Mouse (Mus musculus): ENCODE results near the gene Cys1.

Cys1 gene

DNA sequence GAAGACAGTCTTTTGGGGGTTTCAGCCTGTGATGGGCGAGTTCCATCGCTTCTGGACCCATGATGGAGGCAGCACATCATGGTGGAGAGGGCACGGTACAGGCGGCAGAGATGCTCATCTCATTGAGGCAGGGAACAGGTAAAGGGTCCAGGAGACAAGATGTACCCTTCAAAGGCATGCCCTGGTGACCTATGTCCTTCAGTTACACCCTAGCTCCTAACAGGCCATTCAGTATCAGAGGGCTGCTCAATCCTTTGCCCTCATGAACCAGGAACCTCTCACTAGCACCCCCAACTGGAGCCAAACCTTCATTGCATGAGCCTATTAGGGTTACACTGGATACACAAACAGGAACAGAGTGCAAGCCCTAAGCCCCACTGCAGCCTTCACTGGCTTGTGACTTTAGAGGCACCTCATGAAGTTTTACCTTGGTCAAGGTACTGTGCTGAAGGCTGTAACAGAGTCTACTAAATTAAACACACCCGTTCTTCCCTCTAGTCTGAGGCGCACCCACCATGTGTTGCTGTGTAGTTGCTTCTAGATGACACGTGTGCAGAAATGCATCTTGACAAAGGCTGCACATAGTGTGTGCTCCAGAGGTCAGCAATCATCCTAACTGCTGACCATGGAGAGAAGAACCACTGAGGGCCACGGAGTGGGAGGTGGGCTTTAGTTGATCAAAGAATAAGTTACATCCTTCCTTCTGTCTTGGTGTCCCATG, 16.0 kb upstream of the Cys1 start:
- no peak for DNase-seq

DNA sequence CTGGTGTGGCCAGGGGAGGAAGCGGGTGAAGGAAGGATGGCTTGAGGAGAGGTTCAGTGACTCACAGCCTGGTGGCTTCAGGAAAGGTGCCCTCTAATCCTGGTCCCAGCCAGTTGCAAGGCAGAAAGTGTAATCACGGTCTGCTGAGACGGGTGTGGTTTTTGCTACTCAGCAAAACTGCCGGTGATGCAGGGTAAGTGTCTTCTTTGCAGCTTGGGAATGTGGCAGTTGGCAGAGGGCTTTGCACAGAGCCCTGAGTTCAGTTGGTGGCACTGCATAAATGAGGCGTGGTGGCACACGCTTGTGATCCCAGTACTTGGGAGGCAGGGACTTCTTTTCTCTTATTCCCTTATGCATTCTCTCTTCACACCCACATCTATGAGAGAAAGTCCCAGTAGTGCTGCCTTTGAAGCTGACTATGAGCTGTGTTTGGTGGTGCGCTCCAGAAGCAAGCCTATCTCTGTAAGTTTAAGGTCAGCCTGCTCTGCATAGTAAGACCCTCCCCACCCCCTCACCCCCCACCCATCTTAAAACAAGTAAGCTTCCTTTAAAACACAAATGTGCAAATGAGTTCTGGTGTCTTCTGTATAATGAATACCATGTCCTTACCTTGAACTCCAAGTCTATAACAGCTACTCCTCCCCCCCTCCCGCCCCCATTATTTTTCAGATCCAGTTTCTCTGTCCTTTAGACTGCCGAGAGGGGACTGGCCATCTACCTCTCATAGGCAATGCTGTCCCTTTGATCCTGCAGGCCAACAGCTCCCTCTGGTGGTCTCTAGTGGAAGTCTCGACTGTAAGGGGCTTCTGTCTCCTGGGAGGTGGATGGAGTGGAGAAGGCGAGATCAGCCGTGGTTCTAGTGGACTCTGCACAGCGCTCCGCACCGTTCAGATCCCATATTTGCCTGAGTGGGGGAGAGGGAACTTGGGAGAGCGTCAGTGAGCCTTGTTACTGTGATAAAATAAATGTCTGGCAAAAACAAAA, 15.2 kb upstream of the Cys1 start:
- DNase-seq: peak; percentile 81 to 89

DNA sequence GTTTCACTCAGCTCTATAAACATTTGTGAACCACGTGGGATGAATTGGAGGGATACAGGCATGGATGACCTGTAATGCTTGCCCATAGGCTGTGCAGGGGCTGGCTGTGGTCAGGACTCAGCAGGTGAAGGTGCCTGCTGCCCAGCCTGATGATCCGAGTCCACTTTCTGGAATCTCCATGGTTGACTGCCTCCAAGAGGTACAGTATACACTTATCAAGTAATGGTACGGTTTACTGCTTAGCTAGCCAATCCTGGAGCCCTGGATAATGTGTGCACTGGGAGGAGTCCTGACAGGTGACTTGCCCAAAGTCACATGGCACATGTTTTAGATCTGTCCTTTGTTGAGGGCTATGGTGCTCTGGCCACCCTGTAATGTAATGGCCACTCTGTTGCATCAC, 8.7 kb upstream of the Cys1 start:
- no peak for DNase-seq

DNA sequence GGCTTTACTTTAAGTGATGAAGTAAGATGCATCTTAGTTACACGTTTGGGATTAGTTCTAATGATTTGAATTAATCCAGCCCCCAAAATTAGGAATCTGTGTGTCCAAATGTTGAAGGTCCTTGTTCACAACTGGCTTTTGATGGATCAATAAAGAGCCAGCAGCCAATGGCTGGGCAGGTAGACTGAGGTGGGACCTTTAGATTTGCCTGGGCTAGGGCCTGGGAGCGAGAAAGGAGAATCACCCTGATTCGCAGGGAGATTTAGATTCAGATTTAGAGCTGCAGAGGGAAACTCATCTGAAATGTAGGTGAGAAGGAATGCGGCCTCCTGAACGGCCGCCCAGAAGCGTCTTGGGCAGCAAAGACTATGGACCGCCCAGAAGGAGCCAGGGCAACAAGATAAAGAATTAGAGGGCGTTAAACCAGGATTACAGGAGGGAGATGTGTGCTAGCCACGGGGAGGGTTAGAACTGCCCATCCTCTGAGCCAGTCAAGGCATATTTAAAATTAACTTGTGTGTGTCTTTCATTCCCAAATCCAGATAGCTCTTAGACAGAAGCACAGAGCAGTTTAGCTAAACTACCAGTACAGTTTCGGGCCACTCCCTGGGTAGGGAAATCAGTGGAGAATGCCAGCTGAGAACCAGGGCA, 5.2 kb upstream of the Cys1 start:
- no peak for DNase-seq

DNA sequence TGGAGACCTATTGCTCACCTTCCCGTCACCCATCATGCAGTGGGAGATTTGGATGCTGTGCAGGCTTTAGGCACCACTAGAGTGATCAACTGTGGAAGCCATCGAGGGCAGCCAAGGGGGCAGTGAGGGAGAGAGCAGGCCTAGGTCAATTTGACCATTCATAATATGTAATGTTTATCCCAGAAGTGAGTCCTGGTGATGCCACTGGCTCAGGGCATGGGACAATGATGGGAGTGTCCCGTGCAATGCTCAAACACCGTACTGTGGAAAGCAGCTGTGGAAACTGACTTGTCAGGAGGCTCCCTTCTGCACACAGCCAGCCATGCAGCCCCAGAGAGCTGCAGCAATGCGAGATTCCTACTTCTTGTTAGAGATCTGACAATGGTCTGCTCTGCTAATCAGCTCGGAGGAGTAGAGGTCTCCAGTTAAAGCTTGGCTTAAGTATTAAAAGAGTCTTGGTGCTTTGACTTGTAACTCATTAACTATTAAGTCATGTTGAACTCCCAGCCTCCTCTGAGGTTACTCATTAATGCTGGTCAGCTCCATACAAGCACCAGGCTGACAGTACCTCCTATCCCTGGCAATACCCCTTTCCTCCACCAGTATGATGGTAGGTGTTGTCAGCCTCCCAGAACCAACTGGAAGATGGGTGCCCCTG, 4.6 kb upstream of the Cys1 start:
- DNase-seq: no peak

DNA sequence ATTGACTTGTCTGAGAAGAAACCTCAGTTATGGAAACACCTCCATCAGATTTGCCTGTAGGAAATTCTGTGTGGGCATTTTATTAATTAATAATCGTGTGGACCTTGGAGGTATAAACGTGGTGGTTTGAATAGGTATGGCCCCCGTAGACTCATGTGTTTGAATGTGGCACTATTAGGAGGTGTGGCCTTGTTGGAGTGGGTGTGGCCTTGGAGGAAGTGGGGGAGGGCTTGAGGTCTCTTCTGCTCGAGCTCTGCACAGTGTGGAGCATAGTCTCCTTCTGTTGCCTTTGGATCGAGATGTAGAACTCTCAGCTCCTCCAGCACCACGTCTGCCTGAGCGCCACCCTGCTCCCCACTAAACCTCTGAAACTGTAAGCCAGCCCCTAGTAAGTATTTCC, 1.8 kb upstream of the Cys1 start:
- DNase-seq: no peak

DNA sequence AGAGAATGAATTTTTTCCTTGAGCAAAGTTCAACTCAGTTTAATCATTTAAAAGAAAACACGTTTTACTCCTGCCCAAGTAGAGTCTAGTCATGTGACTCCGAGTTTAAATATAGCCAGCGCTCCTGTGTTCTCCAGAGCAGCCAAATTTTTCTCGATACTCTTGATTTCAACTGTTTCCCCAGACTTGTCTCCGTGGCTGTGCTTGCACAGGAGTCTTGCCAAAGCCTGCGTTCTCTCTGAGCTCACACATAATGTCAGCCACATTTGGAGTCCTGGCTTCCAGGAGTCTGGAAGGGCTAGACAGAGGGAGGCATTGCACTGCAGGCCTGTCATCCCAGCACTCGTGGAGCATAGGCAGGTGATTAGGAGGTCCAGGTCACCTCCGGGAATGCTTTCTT, 950 bp upstream of the Cys1 start:
- no peak for DNase-seq

DNA sequence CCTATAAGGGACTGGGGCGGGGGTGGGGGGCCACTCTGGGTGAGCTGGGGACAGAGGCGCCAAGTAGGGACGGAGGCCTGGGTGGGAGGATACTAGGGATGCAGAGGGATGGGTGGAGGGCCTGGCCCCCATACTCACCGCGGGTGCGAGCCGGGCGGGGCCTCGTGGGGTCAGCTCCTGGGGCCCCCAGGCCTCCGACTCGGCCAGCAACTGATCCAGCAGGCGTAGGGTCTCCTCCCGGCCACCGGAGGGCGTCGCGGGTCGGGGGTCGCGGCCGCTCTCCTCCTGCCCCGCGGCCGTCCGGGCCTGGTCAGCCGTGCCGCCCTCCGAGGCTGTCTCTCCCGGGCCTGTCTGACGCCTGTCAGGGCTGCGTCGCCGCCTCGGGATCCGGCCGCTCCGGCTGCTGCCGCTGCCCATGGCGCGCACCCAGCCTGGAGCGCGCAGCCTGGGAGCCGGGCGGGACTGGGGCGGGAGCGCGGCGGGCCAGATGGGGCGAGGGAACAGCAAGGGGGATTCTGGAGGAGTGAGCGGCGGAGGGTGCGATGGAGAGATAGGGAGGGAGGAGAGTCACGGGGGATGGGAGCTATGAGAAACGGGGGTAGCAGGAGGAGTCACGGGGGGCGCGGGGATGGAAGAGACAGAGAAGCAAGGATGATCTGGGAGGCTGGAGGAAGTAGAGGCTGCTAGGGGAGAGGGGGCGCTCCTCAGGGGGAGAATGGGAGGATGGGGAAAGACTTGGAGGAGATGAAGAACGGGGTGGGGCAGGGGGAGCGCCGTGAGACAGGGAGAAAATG, 924 bp downstream of the Cys1 start:
- DNase-seq: peak; percentile 18 to 53

DNA sequence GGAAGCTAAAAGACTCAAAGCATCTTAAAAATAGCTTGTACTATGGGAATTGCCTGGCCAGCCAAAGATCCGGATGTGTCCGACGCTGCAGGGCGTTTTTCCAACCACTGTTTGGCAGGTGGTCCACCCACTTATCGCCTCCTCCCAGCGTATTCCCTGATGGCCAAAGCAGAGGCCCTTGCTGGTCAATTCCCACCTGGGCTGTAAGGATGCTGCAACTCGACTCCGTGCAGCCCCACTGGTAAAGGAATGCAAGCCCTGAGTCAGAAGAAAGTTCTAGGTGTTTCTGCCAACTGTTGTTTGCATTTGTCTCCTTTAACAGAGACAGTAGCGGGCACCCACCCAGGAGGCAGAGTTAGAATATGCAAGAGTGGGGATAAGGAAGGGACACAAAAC, 1.5 kb downstream of the Cys1 start:
- DNase-seq: peak in 1 of 2 experiments; percentile 10

DNA sequence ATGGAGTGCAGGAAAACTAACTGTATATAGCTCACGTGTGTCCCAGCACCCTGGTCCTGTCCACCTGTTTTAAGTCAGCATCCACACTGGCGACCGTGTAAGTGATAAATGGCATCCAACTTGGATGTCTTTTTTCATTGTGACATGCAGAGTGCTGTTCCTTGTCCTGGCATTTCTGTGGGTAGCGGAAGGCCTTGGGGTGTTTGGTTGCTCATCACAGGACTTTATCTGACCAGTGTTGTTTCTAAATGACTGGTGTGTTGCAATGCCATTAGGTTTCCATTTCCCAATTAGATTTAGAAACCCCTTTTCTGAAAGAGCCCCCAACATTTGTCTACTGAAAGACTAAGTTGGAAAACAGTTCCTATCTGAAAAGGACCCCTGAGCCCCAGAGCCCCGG, 19.5 kb downstream of the Cys1 start:
- DNase-seq: no peak

DNA sequence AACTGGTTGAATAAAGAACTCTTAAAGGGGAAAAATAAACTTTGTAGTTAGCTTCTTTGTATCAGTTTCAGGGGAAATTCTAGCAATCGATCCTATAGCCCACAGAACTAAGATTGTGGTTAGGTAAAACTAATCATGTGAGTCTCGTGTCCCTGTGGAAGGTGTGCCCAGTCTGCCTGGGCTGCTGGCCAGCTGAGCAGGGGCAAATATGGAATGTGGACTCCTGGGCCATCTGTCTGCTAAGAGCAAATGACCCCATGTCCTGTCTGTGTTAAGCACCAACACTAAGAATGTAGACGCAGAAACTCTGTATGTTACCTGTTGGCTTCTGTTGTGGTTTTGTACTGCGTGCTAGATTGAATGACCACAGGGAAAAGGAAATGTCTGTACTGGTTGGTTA, 20.5 kb downstream of the Cys1 start:
- DNase-seq: no peak

DNA sequence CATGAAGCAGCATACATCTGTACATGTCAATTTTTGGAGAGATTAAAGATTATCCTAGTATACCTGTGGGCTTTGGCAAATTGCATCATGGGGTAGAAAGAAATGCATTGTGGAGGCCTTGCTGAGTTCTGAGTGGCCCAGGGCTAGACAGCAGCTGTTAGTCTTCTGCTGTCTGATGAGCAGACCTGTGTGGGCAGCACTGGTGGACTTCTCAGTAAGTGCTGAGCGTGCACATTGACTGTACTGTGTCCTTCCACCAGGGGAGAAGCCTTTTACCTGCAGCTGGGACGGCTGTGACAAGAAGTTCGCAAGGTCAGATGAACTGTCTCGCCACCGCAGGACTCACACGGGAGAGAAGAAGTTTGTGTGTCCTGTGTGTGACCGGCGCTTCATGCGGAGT, 21.7 kb downstream of the Cys1 start:
- DNase-seq: no peak

DNA sequence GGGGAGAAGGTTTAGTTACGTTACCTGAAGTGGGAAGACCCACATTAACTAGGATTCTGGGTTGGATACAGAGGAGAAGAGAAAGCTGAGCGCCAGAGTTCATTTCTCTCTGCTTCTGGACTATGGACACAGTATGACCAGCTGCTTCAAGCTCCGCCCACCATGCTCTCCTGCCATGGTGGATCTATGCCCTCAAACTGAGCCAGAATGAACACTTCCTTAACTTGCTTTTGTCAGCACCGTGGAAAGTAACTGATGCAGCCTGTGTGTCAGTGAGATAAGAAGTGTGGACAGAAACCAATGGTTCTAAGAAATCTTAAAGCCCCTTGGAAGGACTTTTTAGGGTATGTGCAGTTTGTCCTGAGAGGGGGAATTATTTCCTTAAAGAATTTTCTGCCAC, 22.6 kb downstream of the Cys1 start:
- no peak for DNase-seq

DNA sequence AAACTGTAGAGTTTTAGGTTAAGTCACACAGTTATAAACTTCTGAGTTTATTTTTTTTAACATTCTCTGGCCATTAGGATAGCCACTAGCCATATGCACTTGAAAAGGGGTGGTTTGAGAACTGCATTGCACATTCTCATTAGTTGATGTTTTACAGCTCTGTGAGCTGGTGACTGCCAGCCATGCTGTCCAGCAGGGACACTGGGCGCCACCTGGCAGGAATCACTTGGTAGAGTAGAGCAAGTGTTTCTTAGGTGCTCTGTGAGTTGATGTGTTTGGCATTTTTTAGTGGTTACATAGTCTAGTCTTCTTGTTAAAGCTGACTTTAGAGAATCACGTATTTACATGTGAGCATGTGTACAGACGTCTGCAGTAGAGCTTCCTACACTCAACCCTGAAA, 25.2 kb downstream of the Cys1 start:
- DNase-seq: no peak

DNA sequence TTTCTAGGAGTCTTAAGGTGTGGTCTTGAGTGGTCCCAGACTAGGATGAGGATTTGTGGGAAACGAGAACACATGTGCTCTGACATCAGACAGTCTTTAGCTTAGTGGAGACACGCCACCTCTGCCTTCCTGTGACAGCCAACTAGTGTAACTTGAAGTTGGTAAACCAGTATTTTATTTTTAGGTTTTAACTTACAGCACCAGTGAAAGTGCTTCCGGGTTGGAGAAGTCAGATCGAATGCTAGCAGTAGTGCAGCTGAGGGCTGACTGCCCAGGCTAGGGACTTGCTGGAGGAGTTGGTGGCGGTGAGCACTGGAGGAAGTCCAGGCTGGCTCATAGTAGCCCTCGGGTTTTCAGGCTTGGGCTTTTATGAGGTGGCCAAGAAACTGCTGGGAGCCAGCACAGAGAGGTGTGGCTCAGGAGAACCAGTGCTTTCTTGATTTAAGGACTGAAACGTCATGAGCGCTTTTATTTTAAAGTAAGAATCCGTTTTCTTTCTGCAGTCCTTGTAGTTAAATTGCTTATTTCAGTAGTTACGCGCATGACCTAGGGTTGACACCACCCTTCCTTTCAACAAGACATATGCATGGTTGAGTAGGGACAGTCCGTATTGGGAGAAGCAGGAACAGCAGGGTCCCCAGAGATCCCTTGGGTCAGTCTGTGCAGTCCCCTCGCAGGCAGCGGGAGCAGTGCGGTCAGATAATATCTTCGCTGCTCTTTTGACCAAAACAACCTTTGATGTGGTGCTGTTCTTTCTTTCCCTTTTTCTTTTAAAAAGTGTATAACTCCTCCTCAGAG, 27.3 kb downstream of the Cys1 start:
- no peak for DNase-seq

DNA sequence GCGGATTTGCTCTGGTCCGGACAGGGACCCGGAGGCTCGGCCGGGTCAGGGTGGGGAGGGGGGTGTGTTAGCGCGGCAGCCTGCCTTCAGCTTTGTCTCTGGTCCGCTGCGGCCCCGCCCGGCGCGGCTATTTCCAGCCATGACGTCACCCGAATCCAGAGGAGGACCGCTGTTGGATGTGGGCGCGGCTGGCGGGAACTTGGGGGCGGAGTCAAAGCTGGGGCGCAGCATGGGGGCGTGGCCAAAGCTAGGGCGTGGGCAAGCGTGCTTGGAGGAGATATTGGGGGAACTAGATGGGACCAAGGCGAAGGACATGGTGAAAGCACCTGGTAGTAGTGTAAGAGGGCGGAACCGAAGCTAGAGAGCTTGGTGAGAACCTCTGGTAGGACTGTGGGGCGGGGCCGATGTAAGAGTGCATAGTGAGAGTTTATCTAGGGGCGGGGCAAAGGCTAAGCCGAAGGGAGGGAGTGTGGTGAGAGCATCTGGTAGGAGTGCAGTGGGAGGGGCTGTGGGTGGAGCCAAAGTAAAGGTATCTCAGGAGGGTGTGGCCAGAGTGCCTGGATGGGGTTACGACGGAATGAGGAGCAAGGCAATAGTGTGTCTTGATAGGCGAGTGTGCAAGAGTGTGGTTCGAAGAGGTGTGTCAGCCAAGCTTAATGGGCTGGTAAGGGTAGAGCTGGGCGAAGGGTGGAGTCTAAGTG, 29.8 kb downstream of the Cys1 start:
- DNase-seq: peak; percentile 80 to 86

DNA sequence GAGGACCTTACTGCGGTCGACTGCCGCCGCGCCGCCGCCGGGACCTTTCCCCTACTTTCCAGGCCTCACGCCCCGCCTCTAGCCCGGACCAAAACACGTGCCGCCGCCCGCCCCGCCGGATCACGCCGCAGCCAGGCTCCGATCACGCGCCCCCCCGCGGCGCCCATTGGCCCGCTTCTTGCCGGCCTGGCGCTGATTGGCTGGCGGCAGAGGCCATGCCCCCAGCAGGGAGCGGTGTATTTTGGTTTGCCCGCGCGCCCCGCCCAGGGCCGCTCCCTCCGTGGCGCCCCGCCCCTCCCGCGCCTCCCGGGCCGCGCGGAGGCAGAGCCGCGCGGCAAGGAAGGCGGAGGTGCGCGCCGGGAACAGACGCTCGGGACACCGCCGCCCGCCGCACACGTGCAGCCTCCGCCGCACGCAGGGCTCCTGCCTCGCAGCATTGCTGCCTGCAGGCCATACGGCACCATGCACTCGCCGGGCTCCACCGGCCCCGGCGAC, 30.5 kb downstream of the Cys1 start, which contains the start of gene Klf11:
Klf11 (plus strand) TSS at position 212 of the 495 bp plus-strand sequence.
- DNase-seq: peak; percentile 97 to 99

DNA sequence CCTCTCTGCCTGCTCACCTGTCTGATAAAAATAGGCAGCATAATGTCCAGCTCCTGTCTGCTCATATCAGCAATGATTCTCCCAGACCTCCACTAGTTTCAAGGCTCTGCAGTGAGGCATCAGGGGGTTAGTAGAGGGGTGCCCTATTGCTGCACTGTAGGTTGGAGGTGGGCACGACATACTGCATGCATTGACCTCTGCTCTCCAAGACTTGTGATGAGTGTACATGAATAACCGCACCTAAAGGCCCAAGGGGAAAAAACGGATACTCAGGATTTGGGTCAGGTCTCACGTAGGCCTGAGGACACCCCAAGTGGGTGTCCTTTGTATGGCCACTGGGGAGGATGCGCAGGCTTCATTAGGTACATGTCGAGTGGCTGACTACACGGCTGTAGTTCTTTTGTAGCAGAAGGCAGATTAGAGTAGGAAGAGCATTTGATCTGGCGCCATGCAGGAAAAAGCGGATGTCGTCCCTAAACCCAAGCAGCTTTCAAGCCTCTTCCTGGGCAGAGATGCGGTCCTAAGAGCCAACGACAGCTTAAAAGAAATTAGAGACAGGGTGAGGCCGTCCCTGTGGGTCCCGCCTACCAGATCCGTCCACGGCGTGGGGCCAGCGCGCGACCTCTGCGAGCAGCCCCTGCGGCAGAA, 31.1 kb downstream of the Cys1 start:
- DNase-seq: no peak

DNA sequence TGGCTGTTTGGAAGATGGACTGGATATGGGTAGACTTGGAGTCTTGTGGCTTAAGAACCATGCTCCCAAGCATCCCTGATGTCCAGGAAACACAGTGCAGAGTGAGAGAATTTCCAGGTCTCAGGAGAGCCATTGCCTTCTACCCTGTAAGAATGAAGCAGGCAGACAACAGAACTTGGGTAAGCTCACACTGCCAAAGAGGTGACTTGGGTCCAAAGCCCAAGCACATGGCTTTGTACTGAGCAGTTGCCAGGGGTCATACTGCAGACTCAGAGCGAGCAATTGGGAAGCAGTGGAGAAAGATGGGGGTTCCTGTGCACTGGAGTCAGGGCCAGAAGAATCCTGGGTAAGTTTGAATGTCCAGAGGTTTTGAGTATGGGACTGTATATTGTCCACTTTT, 33.5 kb downstream of the Cys1 start:
- DNase-seq: no peak

DNA sequence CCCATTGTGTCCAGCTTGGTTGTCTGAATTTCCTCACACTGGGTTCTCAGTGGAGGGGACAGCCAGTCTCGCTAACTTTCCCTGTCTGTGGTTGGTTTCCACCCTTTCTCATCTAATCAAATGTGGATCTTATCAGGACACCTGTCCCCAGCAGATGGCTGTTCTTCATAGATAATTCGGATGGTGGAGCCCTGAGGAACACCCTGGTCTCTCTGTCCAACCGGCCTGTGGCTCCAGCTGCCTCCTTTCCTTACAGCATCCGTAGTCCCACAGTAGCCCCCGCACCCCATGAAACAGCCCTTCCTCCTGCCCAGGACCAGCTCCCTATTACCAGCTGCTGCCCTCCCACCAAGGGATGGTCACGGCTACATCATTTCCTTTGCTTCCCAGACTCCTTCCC, 35.7 kb downstream of the Cys1 start:
- no peak for DNase-seq

All from cerebellum, postnatal 25 days (tissue).